Mouse (Mus musculus) lung, postnatal 0 days (tissue): ENCODE results near the gene Mt4.

Experiments
- CTCF ChIP-seq: IDR thresholded peaks from 2 replicates; pipeline ENCODE4 v1.5.1; 2016; ENCODE audit warnings: antibody characterized with exemption, mild to moderate bottlenecking
- EP300 ChIP-seq: IDR thresholded peaks from 2 replicates; pipeline ENCODE4 v1.6.1; 2016; ENCODE audit warnings: antibody characterized with exemption, mild to moderate bottlenecking, control low read depth

GRCm38 (mm10) chr8:94171321-94171755 is 34.3 kb downstream of the Mt4 start:
- no peak for TF ChIP-seq CTCF
- peak; percentile 84; the same call in 1 of the 2 replicates for TF ChIP-seq EP300
